Mouse (Mus musculus) cerebellum, adult 18-20 months (tissue): ENCODE results near the gene Ap5z1.

Experiments used
- DNase-seq, 2 experiments: peaks; one replicate each; pipeline ENCODE4 v3.0.0; 2021

Gene Ap5z1

GRCm38 (mm10) chr5:142440451-142441147, 23.1 kb upstream of the Ap5z1 start:
- DNase-seq = peak; percentile 34 to 55

- no peak for DNase-seq
Measured at GRCm38 (mm10) chr5:142441332-142442044, 22.3 kb upstream of the Ap5z1 start.

GRCm38 (mm10) chr5:142442045-142442440, 21.7 kb upstream of the Ap5z1 start:
- no peak for DNase-seq

- no peak for DNase-seq
Measured at GRCm38 (mm10) chr5:142443514-142443913, 20.2 kb upstream of the Ap5z1 start.

GRCm38 (mm10) chr5:142443994-142444393, 19.8 kb upstream of the Ap5z1 start:
- no peak for DNase-seq

GRCm38 (mm10) chr5:142444791-142445531, 18.8 kb upstream of the Ap5z1 start:
- no peak for DNase-seq

- DNase-seq = no peak
Measured at GRCm38 (mm10) chr5:142445709-142446108, 18.0 kb upstream of the Ap5z1 start.

- DNase-seq = peak; percentile 85 to 90
Measured at GRCm38 (mm10) chr5:142448076-142448475, 15.7 kb upstream of the Ap5z1 start.

GRCm38 (mm10) chr5:142448623-142449022, 15.1 kb upstream of the Ap5z1 start:
- no peak for DNase-seq

GRCm38 (mm10) chr5:142450846-142451245, 12.9 kb upstream of the Ap5z1 start:
- no peak for DNase-seq

- no peak for DNase-seq
Measured at GRCm38 (mm10) chr5:142451759-142452158, 12.0 kb upstream of the Ap5z1 start.

GRCm38 (mm10) chr5:142453742-142454141, 10.0 kb upstream of the Ap5z1 start:
- no peak for DNase-seq

GRCm38 (mm10) chr5:142456318-142456717, 7.4 kb upstream of the Ap5z1 start:
- no peak for DNase-seq

GRCm38 (mm10) chr5:142457345-142457744, 6.4 kb upstream of the Ap5z1 start:
- no peak for DNase-seq

GRCm38 (mm10) chr5:142458791-142459557, 4.8 kb upstream of the Ap5z1 start:
- no peak for DNase-seq

- no peak for DNase-seq
Measured at GRCm38 (mm10) chr5:142459834-142460233, 3.9 kb upstream of the Ap5z1 start.

GRCm38 (mm10) chr5:142461942-142462640, 1.7 kb upstream of the Ap5z1 start:
- no peak for DNase-seq

GRCm38 (mm10) chr5:142462641-142462948, 1.1 kb upstream of the Ap5z1 start:
- DNase-seq = no peak

GRCm38 (mm10) chr5:142463011-142463410, 733 bp upstream of the Ap5z1 start:
- no peak for DNase-seq

- no peak for DNase-seq
Measured at GRCm38 (mm10) chr5:142468375-142468774, 4.6 kb downstream of the Ap5z1 start.

GRCm38 (mm10) chr5:142469796-142470195, 6.1 kb downstream of the Ap5z1 start:
- DNase-seq = no peak

- DNase-seq = peak in 1 of 2 experiments; percentile 34
Measured at GRCm38 (mm10) chr5:142473696-142474095, 10.0 kb downstream of the Ap5z1 start.
